Mouse (Mus musculus) testis, adult 2 months (tissue): ENCODE data around the gene Mid1. TPM values are rescaled to one million over a fixed set of nuclear protein-coding genes. Genes with fewer than 3 reads are reported as not detected.

ENCODE experiments used
- H3K27ac ChIP-seq: fragments of 200-500 bp; 2 replicates; pipeline ENCODE4 v1.5.1; 2012; ENCODE audit warnings: low read depth, low read length; ENCODE audit not compliant: control insufficient read depth, insufficient read depth
- H3K27me3 ChIP-seq: fragments of 200-500 bp; 2 replicates; pipeline ENCODE4 v1.6.1; 2012; ENCODE audit warnings: mild to moderate bottlenecking, low read length, moderate library complexity; ENCODE audit not compliant: control insufficient read depth, insufficient read depth
- H3K36me3 ChIP-seq: fragments of 200-500 bp; 2 replicates; pipeline ENCODE4 v1.6.1; 2012; ENCODE audit warnings: mild to moderate bottlenecking, low read length; ENCODE audit not compliant: control insufficient read depth, insufficient read depth
- H3K4me1 ChIP-seq: fragments of 200-500 bp; 2 replicates; pipeline ENCODE4 v1.6.1; 2012; ENCODE audit warnings: low read length; ENCODE audit not compliant: control insufficient read depth, insufficient read depth
- H3K4me3 ChIP-seq: fragments of 200-500 bp; 2 replicates; pipeline ENCODE4 v1.5.1; 2012; ENCODE audit warnings: low read depth, mild to moderate bottlenecking, low read length, moderate library complexity, mixed read lengths; ENCODE audit not compliant: control insufficient read depth
- CTCF ChIP-seq: fragments of 200-500 bp; IDR thresholded peaks from 2 replicates; pipeline ENCODE4 v1.5.1; 2012; ENCODE audit warnings: low read depth, mild to moderate bottlenecking, inconsistent platforms, low read length, moderate library complexity; ENCODE audit not compliant: control insufficient read depth, insufficient read depth, insufficient replicate concordance
- POLR2A ChIP-seq: fragments of 200-500 bp; IDR thresholded peaks from 2 replicates; pipeline ENCODE4 v1.6.1; 2012; ENCODE audit warnings: low read depth, mild to moderate bottlenecking, inconsistent platforms, low read length, moderate library complexity; ENCODE audit not compliant: control insufficient read depth
- polyA plus RNA-seq: library from polyadenylated mRNA; depleted of rRNA; stranded (reverse); fragments of >200 nt; gene quantifications from 2 replicates; pipeline ENCODE4 v1.2.3, GENCODE M21; 2012

Mid1 gene
- polyA plus RNA-seq, 1 experiment: 0.65 TPM

- Histone ChIP-seq H3K27me3 (no peaks in the 10 kb centered on the region), H3K27ac (no peak overlapping the region), H3K36me3 (no peaks in the 10 kb centered on the region), H3K4me3 (no peak overlapping the region), H3K4me1 (no peaks in the 10 kb centered on the region)
- no peak for TF ChIP-seq POLR2A
- TF ChIP-seq CTCF: no peak
Observed at GRCm38 (mm10) chrX:169704016-169704602, 19.1 kb downstream of the Mid1 start.

DNA sequence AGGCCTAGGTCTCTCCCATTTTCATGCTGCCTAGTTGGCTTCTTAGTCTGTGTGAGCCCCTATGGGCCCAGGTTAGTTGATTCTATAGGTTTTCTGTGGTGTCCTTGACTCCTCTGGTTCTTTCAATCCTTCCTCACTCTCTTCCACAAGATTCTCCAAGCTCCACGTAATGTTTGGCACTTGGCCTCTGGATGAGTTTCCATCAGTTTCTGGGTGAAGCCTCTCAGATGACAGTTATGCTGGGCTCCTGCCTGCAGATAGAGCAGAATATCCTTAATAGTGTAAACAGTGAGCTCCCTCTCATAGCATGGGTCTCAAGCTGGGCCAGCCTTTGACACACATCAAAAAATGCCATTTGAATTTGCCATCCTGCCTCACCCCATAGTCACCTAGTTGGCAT, 38.5 kb downstream of the Mid1 start:
- Histone ChIP-seq H3K4me1 (no peaks in the 10 kb centered on the region), H3K27me3 (no peaks in the 10 kb centered on the region), H3K27ac (no peak overlapping the region), H3K4me3 (no peak overlapping the region), H3K36me3 (no peaks in the 10 kb centered on the region)
- no peak for TF ChIP-seq POLR2A
- TF ChIP-seq CTCF: no peak

GRCm38 (mm10) chrX:169735387-169735969, 50.5 kb downstream of the Mid1 start:
- no peaks in the 10 kb centered on the region for H3K27me3 ChIP-seq
- H3K27ac ChIP-seq: no peak overlapping the region
- TF ChIP-seq POLR2A: no peak
- TF ChIP-seq CTCF: no peak
- no peak overlapping the region for H3K4me3 ChIP-seq
- no peaks in the 10 kb centered on the region for H3K36me3 ChIP-seq
- H3K4me1 ChIP-seq: no peaks in the 10 kb centered on the region

GRCm38 (mm10) chrX:169758001-169758400, 73.0 kb downstream of the Mid1 start:
- H3K27ac ChIP-seq: no peak overlapping the region
- H3K4me3 ChIP-seq: no peak overlapping the region
- H3K4me1 ChIP-seq: no peaks in the 10 kb centered on the region
- no peak for TF ChIP-seq POLR2A
- H3K27me3 ChIP-seq: no peaks in the 10 kb centered on the region
- no peaks in the 10 kb centered on the region for H3K36me3 ChIP-seq

DNA sequence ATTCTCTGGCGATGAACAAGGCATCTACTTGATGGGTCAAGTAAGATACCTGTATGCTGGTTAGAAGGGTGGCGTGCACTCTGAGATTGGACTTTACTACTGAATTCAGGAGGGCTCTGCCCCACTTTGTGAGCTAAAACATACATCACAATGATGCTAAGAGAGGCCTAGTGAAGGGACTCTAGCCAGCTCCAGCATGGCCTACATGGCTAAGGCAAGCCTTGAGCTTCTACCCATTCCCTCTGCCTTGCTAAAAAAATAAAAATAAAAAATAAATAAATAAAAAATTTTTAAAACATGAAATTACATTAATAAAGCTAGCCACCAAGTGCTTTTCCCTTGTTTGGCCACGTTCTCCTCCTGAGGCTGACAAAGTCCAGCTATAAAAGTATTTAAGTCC, 94.5 kb downstream of the Mid1 start, which contains the start of gene 4933400A11Rik:
TSS of gene 4933400A11Rik (minus strand) at position 101 of the 400 bp plus-strand sequence.
- Histone ChIP-seq H3K4me1 (no peaks in the 10 kb centered on the region), H3K27me3 (no peaks in the 10 kb centered on the region)
- TF ChIP-seq CTCF (no peak), POLR2A (no peak)

GRCm38 (mm10) chrX:169789702-169790101, 104.7 kb downstream of the Mid1 start:
- TF ChIP-seq POLR2A (no peak), CTCF (no peak)
- Histone ChIP-seq H3K4me3 (no peak overlapping the region), H3K4me1 (no peaks in the 10 kb centered on the region), H3K27ac (no peak overlapping the region), H3K36me3 (no peaks in the 10 kb centered on the region), H3K27me3 (no peaks in the 10 kb centered on the region)

More for the DNA sequence above, 94.5 kb downstream of the Mid1 start, which contains the start of gene 4933400A11Rik:
- Histone ChIP-seq H3K36me3 (no peaks in the 10 kb centered on the region), H3K4me3 (peak within 1 kb of the TSS; percentile 42; the same call in 1 of the 2 replicates), H3K27ac (peak within 1 kb of the TSS; percentile 65; the same call in 1 of the 2 replicates)

DNA sequence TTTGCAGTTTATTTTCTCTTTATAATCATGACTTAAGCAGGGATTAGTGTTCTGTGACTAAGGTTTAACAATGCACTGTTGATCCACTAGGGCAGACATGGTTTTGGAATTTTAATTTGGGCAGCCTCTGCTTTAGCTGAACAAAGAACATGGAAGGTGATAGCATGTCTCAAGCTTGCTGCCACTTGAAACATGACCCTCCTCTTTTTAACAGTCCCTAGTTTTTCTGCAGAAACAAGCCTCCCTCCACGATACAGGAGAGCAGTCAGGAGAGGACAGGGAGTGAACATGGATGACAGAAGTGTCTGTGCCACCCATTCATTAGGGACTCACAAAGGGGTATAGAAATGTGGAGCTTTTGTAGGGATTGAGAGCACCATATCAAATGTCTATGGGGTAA, 107.9 kb downstream of the Mid1 start:
- Histone ChIP-seq H3K27ac (no peak overlapping the region), H3K4me3 (no peak overlapping the region), H3K4me1 (no peaks in the 10 kb centered on the region), H3K36me3 (no peaks in the 10 kb centered on the region), H3K27me3 (no peaks in the 10 kb centered on the region)
- TF ChIP-seq POLR2A: no peak
- TF ChIP-seq CTCF: no peak
